Mouse (Mus musculus) heart, embryonic 13.5 days (tissue): Measurements from ENCODE around the gene Zyx. TPM values are rescaled to one million over a fixed set of nuclear protein-coding genes. Genes with fewer than 3 reads are reported as not detected.

Experiments used
- ATAC-seq: fragments of 200-750 bp; cut with Nextera tagmentation; 2 replicates; pipeline ENCODE4 v1.8.0; 2017; ENCODE audit warnings: moderate TSS enrichment; ENCODE audit not compliant: insufficient number of reproducible peaks, low FRiP score, low TSS enrichment; ENCODE audit errors: extremely low read depth
- H3K27ac ChIP-seq: fragments of 300-500 bp; sonication (generic); replicated peaks from 2 replicates; pipeline ENCODE4 v1.5.1; 2015; ENCODE audit warnings: moderate library complexity, mild to moderate bottlenecking, inconsistent platforms
- H3K27me3 ChIP-seq: fragments of 300-500 bp; sonication (generic); replicated peaks from 2 replicates; pipeline ENCODE4 v1.6.1; 2015; ENCODE audit warnings: mild to moderate bottlenecking, inconsistent platforms
- H3K36me3 ChIP-seq: fragments of 300-500 bp; sonication (generic); 2 replicates; pipeline ENCODE4 v1.6.1; 2015; ENCODE audit warnings: mild to moderate bottlenecking, inconsistent platforms
- H3K4me1 ChIP-seq: fragments of 300-500 bp; sonication (generic); 2 replicates; pipeline ENCODE4 v1.6.1; 2015; ENCODE audit warnings: inconsistent platforms
- H3K4me2 ChIP-seq: fragments of 300-500 bp; sonication (generic); 2 replicates; pipeline ENCODE4 v1.6.1; 2015; ENCODE audit warnings: inconsistent platforms, mild to moderate bottlenecking, moderate library complexity
- H3K4me3 ChIP-seq: fragments of 300-500 bp; sonication (generic); 2 replicates; pipeline ENCODE4 v1.5.1; 2015; ENCODE audit warnings: moderate library complexity, mild to moderate bottlenecking, inconsistent platforms
- H3K9ac ChIP-seq: fragments of 300-500 bp; sonication (generic); 2 replicates; pipeline ENCODE4 v1.6.1; 2015; ENCODE audit warnings: inconsistent platforms, mild to moderate bottlenecking, moderate library complexity
- H3K9me3 ChIP-seq: fragments of 300-500 bp; sonication (generic); 2 replicates; pipeline ENCODE4 v1.6.1; 2016; ENCODE audit warnings: inconsistent platforms
- WGBS: fragments of 180-500 bp; shearing (Covaris S2); methylation state at CpG from one replicate; pipeline ENCODE4 v1.1.7; 2015; ENCODE audit warnings: mixed read lengths; 5-methylcytosine and 5-hydroxymethylcytosine counted together
- polyA plus RNA-seq: library from polyadenylated mRNA; unstranded; fragments of >200 nt; fragmentation: Nextera tagmentation; extraction: Ambion mirVana; gene quantifications from 2 replicates; pipeline ENCODE4 v1.2.1, GENCODE M21; 2015

The Zyx gene
- polyA plus RNA-seq, 1 experiment from 2014 or later, result 173 TPM

GRCm38 (mm10) chr6:42381916-42382381 is 32.5 kb downstream of the Zyx start:
- Histone ChIP-seq H3K9ac (peak overlapping the region; percentile 59; the same call in 1 of the 2 replicates), H3K4me1 (peaks cover 28% of the 10 kb centered on the region), H3K27ac (peak overlapping the region; percentile 81), H3K9me3 (no peaks in the 10 kb centered on the region), H3K4me2 (0 out of 2 replicates have a peak overlapping the region, but pooled peaks have one; percentile 9), H3K4me3 (no peak overlapping the region), H3K27me3 (no peaks in the 10 kb centered on the region), H3K36me3 (no peaks in the 10 kb centered on the region)
- WGBS, result 32% methylated on average over 9 of the region's 9 CpGs
- no peak for ATAC-seq

- Histone ChIP-seq H3K36me3 (no peaks in the 10 kb centered on the region), H3K27ac (no peak overlapping the region), H3K9ac (no peak overlapping the region), H3K4me3 (no peak overlapping the region), H3K27me3 (no peaks in the 10 kb centered on the region), H3K9me3 (no peaks in the 10 kb centered on the region), H3K4me1 (peaks cover 32% of the 10 kb centered on the region), H3K4me2 (no peak overlapping the region)
- 89% methylated on average over 5 of the region's 5 CpGs for WGBS
- no peak for ATAC-seq
Measured at GRCm38 (mm10) chr6:42383360-42383759, 33.9 kb downstream of the Zyx start.

GRCm38 (mm10) chr6:42385635-42386034 is 36.2 kb downstream of the Zyx start:
- ATAC-seq, result no peak
- no peaks in the 10 kb centered on the region for H3K9me3 ChIP-seq
- H3K36me3 ChIP-seq, result no peaks in the 10 kb centered on the region
- 78% methylated on average over 4 of the region's 4 CpGs for WGBS
- no peak overlapping the region for H3K9ac ChIP-seq
- no peak overlapping the region for H3K27ac ChIP-seq
- no peak overlapping the region for H3K4me2 ChIP-seq
- no peak overlapping the region for H3K4me3 ChIP-seq
- H3K27me3 ChIP-seq, result no peaks in the 10 kb centered on the region
- peaks cover 34% of the 10 kb centered on the region for H3K4me1 ChIP-seq

GRCm38 (mm10) chr6:42391796-42392330 is 42.4 kb downstream of the Zyx start:
- no peak overlapping the region for H3K9ac ChIP-seq
- peak; percentile 19; the same call in 1 of the 2 replicates for ATAC-seq
- H3K4me3 ChIP-seq, result no peak overlapping the region
- peak overlapping the region; percentile 56 for H3K27ac ChIP-seq
- WGBS, result 27% methylated on average over 2 of the region's 2 CpGs
- no peaks in the 10 kb centered on the region for H3K9me3 ChIP-seq
- 0 out of 2 replicates have a peak overlapping the region, but pooled peaks have one; percentile 1 for H3K4me2 ChIP-seq
- no peaks in the 10 kb centered on the region for H3K27me3 ChIP-seq
- H3K36me3 ChIP-seq, result no peaks in the 10 kb centered on the region
- H3K4me1 ChIP-seq, result peaks cover 26% of the 10 kb centered on the region

- Histone ChIP-seq H3K4me2 (no peak overlapping the region), H3K36me3 (no peaks in the 10 kb centered on the region), H3K9me3 (no peaks in the 10 kb centered on the region), H3K27ac (peak overlapping the region; percentile 64), H3K4me1 (peaks cover 23% of the 10 kb centered on the region), H3K9ac (no peak overlapping the region), H3K27me3 (no peaks in the 10 kb centered on the region), H3K4me3 (no peak overlapping the region)
- ATAC-seq, result no peak
- 46% methylated on average over 9 of the region's 9 CpGs for WGBS
Measured at GRCm38 (mm10) chr6:42395960-42396809, 46.8 kb downstream of the Zyx start.

- WGBS, result 48% methylated on average over 3 of the region's 3 CpGs
- no peak overlapping the region for H3K4me2 ChIP-seq
- no peaks in the 10 kb centered on the region for H3K9me3 ChIP-seq
- peaks cover 14% of the 10 kb centered on the region for H3K4me1 ChIP-seq
- H3K27me3 ChIP-seq, result no peaks in the 10 kb centered on the region
- no peak for ATAC-seq
- H3K27ac ChIP-seq, result peak overlapping the region; percentile 55
- H3K9ac ChIP-seq, result no peak overlapping the region
- no peaks in the 10 kb centered on the region for H3K36me3 ChIP-seq
- H3K4me3 ChIP-seq, result no peak overlapping the region
Measured at GRCm38 (mm10) chr6:42397041-42397657, 47.7 kb downstream of the Zyx start.

- Histone ChIP-seq H3K4me3 (no peak overlapping the region), H3K27me3 (no peaks in the 10 kb centered on the region), H3K9me3 (no peaks in the 10 kb centered on the region), H3K4me1 (peaks cover 12% of the 10 kb centered on the region), H3K9ac (no peak overlapping the region), H3K36me3 (no peaks in the 10 kb centered on the region), H3K27ac (no peak overlapping the region), H3K4me2 (no peak overlapping the region)
- ATAC-seq, result no peak
- 86% methylated on average over 3 of the region's 3 CpGs for WGBS
Measured at GRCm38 (mm10) chr6:42398285-42398684, 48.9 kb downstream of the Zyx start.

GRCm38 (mm10) chr6:42398998-42399397 is 49.6 kb downstream of the Zyx start:
- no peak overlapping the region for H3K9ac ChIP-seq
- H3K27ac ChIP-seq, result no peak overlapping the region
- no peaks in the 10 kb centered on the region for H3K9me3 ChIP-seq
- no peak for ATAC-seq
- no peak overlapping the region for H3K4me3 ChIP-seq
- H3K4me1 ChIP-seq, result peaks cover 12% of the 10 kb centered on the region
- no peak overlapping the region for H3K4me2 ChIP-seq
- WGBS, result 83% methylated on average over 1 of the region's 1 CpGs
- no peaks in the 10 kb centered on the region for H3K27me3 ChIP-seq
- H3K36me3 ChIP-seq, result no peaks in the 10 kb centered on the region

GRCm38 (mm10) chr6:42399938-42400337 is 50.5 kb downstream of the Zyx start, which contains the start of gene Tas2r143:
Tas2r143 (plus strand) TSS chr6:42400238.
- Histone ChIP-seq H3K4me3 (no peak within 1 kb of the TSS), H3K9ac (no peak within 1 kb of the TSS), H3K27me3 (no peaks in the 10 kb centered on the region), H3K27ac (no peak within 1 kb of the TSS), H3K9me3 (no peaks in the 10 kb centered on the region), H3K36me3 (no peaks in the 10 kb centered on the region), H3K4me2 (no peak within 1 kb of the TSS), H3K4me1 (peaks cover 12% of the 10 kb centered on the region)
- ATAC-seq, result no peak
- WGBS, result 82% methylated on average over 1 of the region's 1 CpGs

- H3K27ac ChIP-seq, result no peak within 1 kb of the TSS
- 69% methylated on average over 2 of the region's 2 CpGs for WGBS
- H3K4me3 ChIP-seq, result no peak within 1 kb of the TSS
- H3K4me1 ChIP-seq, result peaks cover 12% of the 10 kb centered on the region
- no peak within 1 kb of the TSS for H3K4me2 ChIP-seq
- H3K27me3 ChIP-seq, result no peaks in the 10 kb centered on the region
- no peaks in the 10 kb centered on the region for H3K36me3 ChIP-seq
- ATAC-seq, result no peak
- H3K9ac ChIP-seq, result no peak within 1 kb of the TSS
- no peaks in the 10 kb centered on the region for H3K9me3 ChIP-seq
Measured at GRCm38 (mm10) chr6:42405134-42405533, 55.7 kb downstream of the Zyx start, which contains the start of gene Tas2r135. Tas2r135 (plus strand) TSS chr6:42405434.
